Mouse (Mus musculus) embryonic facial prominence, embryonic 15.5 days (tissue): Measurements from ENCODE around the gene Smim24. TPM values are rescaled to one million over a fixed set of nuclear protein-coding genes. Genes with fewer than 3 reads are reported as not detected.

ENCODE experiments used
- ATAC-seq: fragments of 200-750 bp; cut with Nextera tagmentation; 2 replicates; pipeline ENCODE4 v1.8.0; 2017; ENCODE audit warnings: low read depth, moderate TSS enrichment; ENCODE audit not compliant: insufficient number of reproducible peaks, low FRiP score, low TSS enrichment
- H3K27ac ChIP-seq: fragments of 300-500 bp; sonication (generic); replicated peaks from 2 replicates; pipeline ENCODE4 v1.5.1; 2015; ENCODE audit warnings: mild to moderate bottlenecking, inconsistent platforms
- H3K27me3 ChIP-seq: fragments of 300-500 bp; sonication (generic); 2 replicates; pipeline ENCODE4 v1.6.1; 2015; ENCODE audit warnings: inconsistent platforms
- H3K36me3 ChIP-seq: fragments of 300-500 bp; sonication (generic); 2 replicates; pipeline ENCODE4 v1.6.1; 2015; ENCODE audit warnings: mild to moderate bottlenecking, inconsistent platforms
- H3K4me1 ChIP-seq: fragments of 300-500 bp; sonication (generic); 2 replicates; pipeline ENCODE4 v1.6.1; 2015; ENCODE audit warnings: inconsistent platforms
- H3K4me2 ChIP-seq: fragments of 300-500 bp; sonication (generic); replicated peaks from 2 replicates; pipeline ENCODE4 v1.6.1; 2015; ENCODE audit warnings: mild to moderate bottlenecking, inconsistent platforms
- H3K4me3 ChIP-seq: fragments of 300-500 bp; sonication (generic); replicated peaks from 2 replicates; pipeline ENCODE4 v1.5.1; 2015; ENCODE audit warnings: mild to moderate bottlenecking, inconsistent platforms
- H3K9ac ChIP-seq: fragments of 300-500 bp; sonication (generic); 2 replicates; pipeline ENCODE4 v1.6.1; 2015; ENCODE audit warnings: inconsistent platforms
- H3K9me3 ChIP-seq: fragments of 300-500 bp; sonication (generic); replicated peaks from 2 replicates; pipeline ENCODE4 v1.6.1; 2016; ENCODE audit warnings: inconsistent platforms
- WGBS: fragments of 180-500 bp; shearing (Covaris S2); methylation state at CpG from one replicate; pipeline ENCODE4 v1.1.7; 2015; 5-methylcytosine and 5-hydroxymethylcytosine counted together
- polyA plus RNA-seq: library from polyadenylated mRNA; unstranded; fragments of >200 nt; fragmentation: Nextera tagmentation; extraction: Ambion mirVana; gene quantifications from 2 replicates; pipeline ENCODE4 v1.2.1, GENCODE M21; 2015

Smim24 gene
- polyA plus RNA-seq, 1 experiment from 2014 or later: 8.3 TPM

- Histone ChIP-seq H3K4me2 (no peak overlapping the region), H3K9me3 (no peaks in the 10 kb centered on the region), H3K27ac (peak overlapping the region; percentile 92), H3K27me3 (no peaks in the 10 kb centered on the region), H3K9ac (no peak overlapping the region), H3K36me3 (peaks cover 29% of the 10 kb centered on the region), H3K4me3 (no peak overlapping the region), H3K4me1 (peaks cover 88% of the 10 kb centered on the region)
- WGBS: 52% methylated on average over 11 of the region's 11 CpGs
- ATAC-seq: no peak
Measured at GRCm38 (mm10) chr10:81418216-81419070, 25.6 kb downstream of the Smim24 start.

GRCm38 (mm10) chr10:81419111-81419928 is 26.5 kb downstream of the Smim24 start:
- Histone ChIP-seq H3K4me1 (peaks cover 88% of the 10 kb centered on the region), H3K9me3 (no peaks in the 10 kb centered on the region), H3K4me3 (no peak overlapping the region), H3K9ac (no peak overlapping the region), H3K4me2 (no peak overlapping the region), H3K27ac (peak overlapping the region; percentile 61; the same call in 1 of the 2 replicates), H3K36me3 (peaks cover 29% of the 10 kb centered on the region), H3K27me3 (no peaks in the 10 kb centered on the region)
- no peak for ATAC-seq
- WGBS: 91% methylated on average over 10 of the region's 10 CpGs

- Histone ChIP-seq H3K4me3 (no peak overlapping the region), H3K4me1 (peaks cover 88% of the 10 kb centered on the region), H3K27me3 (no peaks in the 10 kb centered on the region), H3K9ac (no peak overlapping the region), H3K4me2 (no peak overlapping the region), H3K27ac (no peak overlapping the region), H3K36me3 (peaks cover 24% of the 10 kb centered on the region), H3K9me3 (no peaks in the 10 kb centered on the region)
- no peak for ATAC-seq
- 87% methylated on average over 40 of the region's 40 CpGs for WGBS
Measured at GRCm38 (mm10) chr10:81420191-81420767, 27.4 kb downstream of the Smim24 start.

- no peak overlapping the region for H3K4me2 ChIP-seq
- H3K9me3 ChIP-seq: no peaks in the 10 kb centered on the region
- ATAC-seq: no peak
- H3K36me3 ChIP-seq: peaks cover 22% of the 10 kb centered on the region
- H3K4me3 ChIP-seq: no peak overlapping the region
- H3K27me3 ChIP-seq: no peaks in the 10 kb centered on the region
- no peak overlapping the region for H3K9ac ChIP-seq
- 73% methylated on average over 4 of the region's 4 CpGs for WGBS
- H3K4me1 ChIP-seq: peaks cover 86% of the 10 kb centered on the region
- no peak overlapping the region for H3K27ac ChIP-seq
Measured at GRCm38 (mm10) chr10:81421041-81421796, 28.4 kb downstream of the Smim24 start.

- no peak for ATAC-seq
- Histone ChIP-seq H3K9me3 (no peaks in the 10 kb centered on the region), H3K27me3 (no peaks in the 10 kb centered on the region), H3K36me3 (peaks cover 22% of the 10 kb centered on the region), H3K4me2 (no peak overlapping the region), H3K4me3 (no peak overlapping the region), H3K27ac (no peak overlapping the region), H3K4me1 (peaks cover 81% of the 10 kb centered on the region), H3K9ac (no peak overlapping the region)
- 64% methylated on average over 5 of the region's 5 CpGs for WGBS
Measured at GRCm38 (mm10) chr10:81421797-81422100, 28.9 kb downstream of the Smim24 start.

GRCm38 (mm10) chr10:81422191-81422590 is 29.3 kb downstream of the Smim24 start:
- peaks cover 22% of the 10 kb centered on the region for H3K36me3 ChIP-seq
- peaks cover 78% of the 10 kb centered on the region for H3K4me1 ChIP-seq

GRCm38 (mm10) chr10:81422661-81423217 is 29.9 kb downstream of the Smim24 start:
- Histone ChIP-seq H3K27me3 (no peaks in the 10 kb centered on the region), H3K4me2 (no peak overlapping the region), H3K9me3 (no peaks in the 10 kb centered on the region), H3K9ac (no peak overlapping the region), H3K4me3 (no peak overlapping the region), H3K4me1 (peaks cover 76% of the 10 kb centered on the region), H3K36me3 (peaks cover 18% of the 10 kb centered on the region), H3K27ac (no peak overlapping the region)
- ATAC-seq: no peak
- 78% methylated on average over 3 of the region's 3 CpGs for WGBS

More at GRCm38 (mm10) chr10:81422191-81422590, 29.3 kb downstream of the Smim24 start:
- H3K4me3 ChIP-seq: no peak overlapping the region
- ATAC-seq: no peak
- no peak overlapping the region for H3K9ac ChIP-seq
- H3K27me3 ChIP-seq: no peaks in the 10 kb centered on the region
- no peaks in the 10 kb centered on the region for H3K9me3 ChIP-seq
- 72% methylated on average over 6 of the region's 6 CpGs for WGBS
- H3K27ac ChIP-seq: no peak overlapping the region
- H3K4me2 ChIP-seq: no peak overlapping the region

GRCm38 (mm10) chr10:81423476-81424245 is 30.8 kb downstream of the Smim24 start:
- Histone ChIP-seq H3K9me3 (no peaks in the 10 kb centered on the region), H3K27ac (peak overlapping the region; percentile 82; the same call in 1 of the 2 replicates), H3K9ac (no peak overlapping the region), H3K36me3 (peaks cover 16% of the 10 kb centered on the region), H3K4me3 (peak overlapping the region; percentile 75), H3K4me2 (peak overlapping the region; percentile 75), H3K27me3 (no peaks in the 10 kb centered on the region), H3K4me1 (peaks cover 67% of the 10 kb centered on the region)
- 69% methylated on average over 4 of the region's 4 CpGs for whole genome bisulfite sequencing
- no peak for ATAC-seq

- WGBS: 7% methylated on average over 25 of the region's 25 CpGs
- Histone ChIP-seq H3K36me3 (peaks cover 13% of the 10 kb centered on the region), H3K4me2 (peak overlapping the region; percentile 75), H3K9ac (peak overlapping the region; percentile 26; the same call in 1 of the 2 replicates), H3K27ac (peak overlapping the region; percentile 82), H3K4me3 (peak overlapping the region; percentile 75), H3K27me3 (no peaks in the 10 kb centered on the region), H3K4me1 (peaks cover 65% of the 10 kb centered on the region), H3K9me3 (no peaks in the 10 kb centered on the region)
- no peak for ATAC-seq
Measured at GRCm38 (mm10) chr10:81424246-81425051, 31.6 kb downstream of the Smim24 start.
